Mouse (Mus musculus) forelimb bud, embryonic 11.5 days (tissue): ENCODE measurements around the gene U2af2.
"Not testable (repeated sequence)": the region's sequence is repeated elsewhere in the genome, so short reads cannot be mapped to it uniquely, and the experiment has no call there.

Experiments used
- DNase-seq: peaks from one replicate; pipeline ENCODE4 v3.0.0-alpha.2; 2012; ENCODE audit warnings: low read depth, low spot score

U2af2 gene

GRCm38 (mm10) chr7:5074984-5075383, 13.0 kb downstream of the U2af2 start:
- no peak for DNase-seq

- no peak for DNase-seq
Measured at GRCm38 (mm10) chr7:5076931-5077330, 15.0 kb downstream of the U2af2 start.

DNA sequence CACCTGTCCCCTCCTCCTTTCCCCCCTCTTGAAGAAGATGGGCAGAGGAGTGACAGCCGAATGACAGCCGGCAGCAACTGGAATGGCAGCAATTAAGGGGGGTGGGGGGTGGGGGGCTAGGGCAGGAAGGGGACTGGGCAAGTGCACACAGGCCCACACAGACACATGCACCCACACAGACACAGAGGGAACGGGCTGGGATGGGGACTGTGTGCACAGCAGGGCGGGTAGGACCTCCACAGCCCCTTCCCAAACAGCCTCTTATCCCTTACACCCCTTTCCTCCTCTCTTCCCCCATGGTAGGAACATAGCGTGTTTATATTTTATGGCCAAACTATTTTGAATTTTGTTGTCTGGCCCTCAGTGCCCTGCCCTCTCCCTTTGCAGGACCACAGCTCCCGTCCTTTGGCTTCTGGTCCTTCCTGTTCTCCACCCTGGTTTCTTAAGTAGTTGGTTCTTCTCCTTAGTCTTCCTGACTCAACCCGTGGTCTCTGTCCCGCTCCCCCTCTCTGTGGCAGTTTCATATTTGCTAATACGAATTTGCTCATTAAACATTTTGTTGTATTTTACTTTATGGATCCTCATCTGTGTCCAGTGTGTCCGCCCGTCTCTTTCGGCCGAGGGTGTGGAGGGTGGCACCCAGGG, 17.5 kb downstream of the U2af2 start:
- not testable (repeated sequence) for DNase-seq

GRCm38 (mm10) chr7:5080010-5080751, 18.2 kb downstream of the U2af2 start, which contains the start of gene Epn1:
Gene Epn1 (plus strand): TSS chr7:5080235.
- DNase-seq, result peak; percentile 95

DNA sequence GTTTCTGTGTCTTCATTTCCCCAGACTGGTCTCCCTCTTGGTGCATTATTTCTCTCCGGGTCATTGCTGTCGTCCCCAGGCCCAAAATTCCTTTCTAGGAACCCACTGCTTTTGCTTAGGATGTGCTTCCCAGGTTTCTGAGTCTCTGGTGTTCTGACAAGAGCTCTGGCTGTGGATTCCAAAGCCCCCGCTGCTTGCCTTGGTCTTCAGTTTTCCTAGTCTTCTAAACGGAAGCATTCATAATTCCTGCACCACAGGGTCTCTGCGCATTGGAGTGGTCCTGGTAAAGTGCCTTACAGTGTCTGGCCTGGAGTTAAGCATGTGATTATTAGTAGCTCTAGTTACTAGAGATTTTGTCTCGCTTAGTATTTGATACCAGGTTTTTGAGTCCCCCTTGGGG, 18.9 kb downstream of the U2af2 start:
- DNase-seq, result no peak

GRCm38 (mm10) chr7:5081241-5081640, 19.3 kb downstream of the U2af2 start:
- no peak for DNase-seq

DNA sequence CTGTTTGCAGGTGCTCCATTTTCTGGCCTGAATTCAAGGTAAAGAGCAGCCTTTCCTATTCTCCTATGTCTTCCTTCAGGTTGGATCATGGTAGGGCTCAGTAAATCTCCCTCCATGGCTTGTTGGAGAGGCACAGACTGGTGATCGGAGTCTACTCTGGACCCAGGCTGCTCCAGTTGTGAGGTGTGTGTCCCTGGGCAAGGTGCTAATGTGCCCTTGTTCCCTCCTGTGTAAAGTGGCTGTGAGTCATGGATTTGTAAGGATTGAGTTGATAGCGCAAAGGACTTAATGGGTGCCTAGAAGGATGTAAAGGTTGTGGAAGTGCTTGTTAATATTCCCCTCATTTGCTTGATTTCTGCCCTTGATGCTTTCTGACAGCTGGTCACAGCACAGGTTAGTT, 20.0 kb downstream of the U2af2 start:
- no peak for DNase-seq

- no peak for DNase-seq
Measured at GRCm38 (mm10) chr7:5083325-5084105, 21.6 kb downstream of the U2af2 start.

DNA sequence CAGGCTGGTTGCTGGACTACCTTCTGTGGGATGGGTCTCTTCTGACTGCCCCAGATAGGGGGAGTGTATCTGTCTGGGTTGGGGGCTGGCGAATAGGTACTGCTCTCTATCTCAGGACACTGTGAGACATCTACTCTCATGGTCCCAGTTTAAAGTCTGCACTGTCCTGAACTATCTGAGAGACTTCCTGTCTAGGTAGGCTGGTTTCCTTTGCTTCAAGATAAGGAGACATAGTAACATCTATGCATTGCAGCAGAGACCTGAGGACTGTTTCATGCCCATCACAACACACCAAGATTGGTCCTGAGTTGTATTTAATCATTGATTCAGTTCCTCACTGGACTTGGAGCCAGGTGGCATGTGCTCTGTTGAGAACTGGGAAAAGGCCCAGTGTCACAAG, 23.6 kb downstream of the U2af2 start:
- no peak for DNase-seq

DNA sequence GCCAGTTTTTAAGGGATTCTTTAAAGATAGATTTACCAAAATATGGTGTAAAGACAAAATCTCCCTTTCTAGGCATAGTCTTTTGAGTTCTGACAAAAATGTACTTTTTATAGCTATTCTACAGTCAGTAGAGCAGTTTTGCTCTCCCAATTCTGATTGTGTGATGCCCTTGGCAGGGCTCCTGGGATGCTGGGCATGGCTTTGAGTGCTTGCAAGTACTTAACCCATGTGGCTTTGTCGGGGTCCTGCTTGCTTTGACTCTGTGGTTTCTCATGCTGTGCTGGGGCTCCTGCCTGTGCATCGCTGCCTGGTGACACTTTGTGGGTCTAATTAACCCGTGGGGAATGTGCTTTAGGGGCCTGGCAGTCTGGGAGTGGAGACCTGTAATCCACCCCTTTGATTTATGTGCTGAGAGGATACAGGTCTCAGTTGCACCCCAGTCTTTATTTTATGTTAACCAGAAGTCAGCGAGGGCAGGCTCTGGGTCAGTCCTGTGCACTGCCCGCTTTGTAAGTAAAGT, 25.0 kb downstream of the U2af2 start:
- DNase-seq, result no peak

GRCm38 (mm10) chr7:5087886-5088285, 25.9 kb downstream of the U2af2 start:
- no peak for DNase-seq

DNA sequence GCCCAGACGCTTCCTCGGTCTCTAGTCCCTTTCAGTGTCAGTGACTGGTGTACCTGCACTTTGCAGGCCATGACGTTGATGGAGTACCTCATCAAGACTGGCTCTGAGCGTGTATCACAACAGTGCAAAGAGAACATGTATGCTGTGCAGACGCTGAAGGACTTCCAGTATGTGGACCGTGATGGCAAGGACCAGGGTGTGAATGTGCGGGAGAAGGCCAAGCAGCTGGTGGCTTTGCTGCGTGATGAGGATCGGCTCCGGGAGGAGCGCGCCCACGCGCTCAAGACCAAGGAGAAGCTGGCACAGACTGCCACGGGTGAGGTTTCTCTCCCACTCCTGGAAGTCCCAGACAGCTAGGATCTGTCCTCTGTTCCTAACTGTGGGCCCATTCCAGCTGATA, 27.9 kb downstream of the U2af2 start:
- no peak for DNase-seq

- no peak for DNase-seq
Measured at GRCm38 (mm10) chr7:5091008-5091728, 29.2 kb downstream of the U2af2 start.

DNA sequence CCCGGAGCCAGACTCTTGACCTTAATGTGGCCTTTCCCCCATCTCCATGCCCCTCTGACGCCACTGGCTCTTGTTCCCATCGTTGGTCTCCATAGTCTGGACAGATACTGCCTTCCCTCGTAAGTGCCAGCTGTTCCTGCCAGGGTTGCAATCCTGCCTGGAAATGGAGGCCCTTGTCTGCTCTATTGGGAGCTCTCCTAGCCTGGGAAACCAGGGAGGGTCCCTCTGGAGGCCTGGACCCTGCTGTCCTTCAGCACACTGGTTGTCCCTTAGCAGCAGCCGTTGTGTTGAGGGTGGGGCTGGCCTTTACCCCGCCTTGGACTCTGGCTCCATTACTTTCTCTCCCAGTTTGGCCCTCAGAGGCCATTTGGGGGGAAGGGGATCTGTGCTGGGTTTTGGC, 30.4 kb downstream of the U2af2 start:
- no peak for DNase-seq

GRCm38 (mm10) chr7:5092831-5093510, 31.0 kb downstream of the U2af2 start:
- no peak for DNase-seq

DNA sequence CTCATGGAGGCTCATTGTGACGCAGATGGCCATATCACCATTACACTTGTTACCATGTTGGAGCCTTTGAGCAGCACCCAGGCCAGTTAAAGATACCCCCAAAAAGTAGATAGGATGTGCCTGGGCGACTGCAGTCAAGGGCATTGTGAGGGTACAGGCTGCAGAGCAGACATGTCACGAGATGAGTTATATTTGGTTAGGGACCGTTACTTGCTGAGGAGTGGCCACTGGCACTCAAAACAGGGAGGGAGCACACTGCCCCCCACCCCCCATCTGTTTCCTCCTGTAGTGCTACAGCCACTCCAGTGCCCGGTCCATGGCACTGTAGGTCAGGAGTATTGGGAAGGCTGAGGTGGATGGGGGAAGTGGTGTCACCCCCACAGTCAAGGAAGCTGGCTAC, 36.8 kb downstream of the U2af2 start:
- DNase-seq, result no peak

GRCm38 (mm10) chr7:5099796-5100195, 37.9 kb downstream of the U2af2 start:
- no peak for DNase-seq

- no peak for DNase-seq
Measured at GRCm38 (mm10) chr7:5101066-5101663, 39.2 kb downstream of the U2af2 start.

DNA sequence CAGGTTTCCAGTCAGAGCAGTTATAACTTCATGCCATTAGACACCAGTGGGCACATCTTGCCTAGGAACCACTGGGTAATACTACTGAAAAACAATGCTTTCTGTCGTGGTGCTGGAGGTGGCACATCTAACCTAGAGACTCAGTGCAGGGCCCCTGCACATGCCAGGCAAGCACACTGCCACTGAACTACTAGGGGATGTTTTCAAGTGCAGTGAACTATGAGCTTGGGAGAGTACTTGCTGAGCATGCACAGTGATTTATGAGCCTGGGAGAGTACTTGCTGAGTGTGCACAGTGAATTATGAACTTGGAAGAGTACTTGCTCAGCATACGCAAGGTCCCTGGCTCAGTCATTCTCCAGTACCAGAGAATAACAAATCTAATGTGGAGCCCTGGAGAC, 40.6 kb downstream of the U2af2 start:
- DNase-seq, result no peak

GRCm38 (mm10) chr7:5108272-5108671, 46.3 kb downstream of the U2af2 start:
- no peak for DNase-seq

- no peak for DNase-seq
Measured at GRCm38 (mm10) chr7:5109301-5109700, 47.4 kb downstream of the U2af2 start.
